Mouse (Mus musculus) kidney, postnatal 0 days (tissue): ENCODE results near the gene Hist1h4h. TPM values are rescaled to one million over a fixed set of nuclear protein-coding genes. Genes with fewer than 3 reads are reported as not detected.
"Not testable (repeated sequence)": the region's sequence is repeated elsewhere in the genome, so short reads cannot be mapped to it uniquely, and the experiment has no call there.

Experiments used
- ATAC-seq: fragments of 200-750 bp; cut with Nextera tagmentation; replicated peaks from 2 replicates; pipeline ENCODE4 v1.8.0; 2017; ENCODE audit warnings: low read depth, moderate number of reproducible peaks, moderate TSS enrichment, moderate library complexity; ENCODE audit not compliant: low FRiP score
- DNase-seq: peaks from one replicate; pipeline ENCODE4 v3.0.0-alpha.2; 2016; ENCODE audit warnings: low spot score
- H3K27ac ChIP-seq: fragments of 300-500 bp; sonication (generic); 2 replicates; pipeline ENCODE4 v1.5.1; 2014; ENCODE audit warnings: mild to moderate bottlenecking
- H3K27me3 ChIP-seq: fragments of 300-500 bp; sonication (generic); 2 replicates; pipeline ENCODE4 v1.6.1; 2014; ENCODE audit warnings: low read length, mixed read lengths; ENCODE audit not compliant: insufficient read depth
- H3K36me3 ChIP-seq: fragments of 300-500 bp; sonication (generic); 2 replicates; pipeline ENCODE4 v1.6.1; 2014; ENCODE audit warnings: low read length, mixed read lengths; ENCODE audit not compliant: insufficient read depth
- H3K4me1 ChIP-seq: fragments of 300-500 bp; sonication (generic); replicated peaks from 2 replicates; pipeline ENCODE4 v1.6.1; 2014; ENCODE audit warnings: antibody characterized with exemption, low read length, mixed read lengths; ENCODE audit not compliant: insufficient read depth
- H3K4me2 ChIP-seq: fragments of 300-500 bp; sonication (generic); 2 replicates; pipeline ENCODE4 v1.6.1; 2014; ENCODE audit warnings: mild to moderate bottlenecking, low read length, moderate library complexity, mixed read lengths
- H3K4me3 ChIP-seq: fragments of 300-500 bp; sonication (generic); replicated peaks from 2 replicates; pipeline ENCODE4 v1.5.1; 2014; ENCODE audit warnings: low read depth, low read length
- H3K9ac ChIP-seq: fragments of 300-500 bp; sonication (generic); 2 replicates; pipeline ENCODE4 v1.6.1; 2014; ENCODE audit warnings: low read depth, low read length
- H3K9me3 ChIP-seq: fragments of 300-500 bp; sonication (generic); replicated peaks from 2 replicates; pipeline ENCODE4 v1.6.1; 2016; ENCODE audit warnings: low read length, inconsistent platforms, mixed read lengths
- CTCF ChIP-seq: IDR thresholded peaks from 2 replicates; pipeline ENCODE4 v1.5.1; 2016; ENCODE audit warnings: antibody characterized with exemption, low read depth, mild to moderate bottlenecking, moderate library complexity
- WGBS: fragments of 180-500 bp; shearing (Covaris S2); extraction: QIAGEN DNeasy Blood & Tissue Kit; methylation state at CpG from one replicate; pipeline ENCODE4 v1.1.7; 2014; 5-methylcytosine and 5-hydroxymethylcytosine counted together
- polyA plus RNA-seq: library from polyadenylated mRNA; unstranded; fragments of >200 nt; fragmentation: Nextera tagmentation; extraction: Ambion mirVana; gene quantifications from 2 replicates; pipeline ENCODE4 v1.2.1, GENCODE M21; 2015

Hist1h4h gene
- polyA plus RNA-seq, 1 experiment from 2014 or later, result 7.6 TPM

DNA sequence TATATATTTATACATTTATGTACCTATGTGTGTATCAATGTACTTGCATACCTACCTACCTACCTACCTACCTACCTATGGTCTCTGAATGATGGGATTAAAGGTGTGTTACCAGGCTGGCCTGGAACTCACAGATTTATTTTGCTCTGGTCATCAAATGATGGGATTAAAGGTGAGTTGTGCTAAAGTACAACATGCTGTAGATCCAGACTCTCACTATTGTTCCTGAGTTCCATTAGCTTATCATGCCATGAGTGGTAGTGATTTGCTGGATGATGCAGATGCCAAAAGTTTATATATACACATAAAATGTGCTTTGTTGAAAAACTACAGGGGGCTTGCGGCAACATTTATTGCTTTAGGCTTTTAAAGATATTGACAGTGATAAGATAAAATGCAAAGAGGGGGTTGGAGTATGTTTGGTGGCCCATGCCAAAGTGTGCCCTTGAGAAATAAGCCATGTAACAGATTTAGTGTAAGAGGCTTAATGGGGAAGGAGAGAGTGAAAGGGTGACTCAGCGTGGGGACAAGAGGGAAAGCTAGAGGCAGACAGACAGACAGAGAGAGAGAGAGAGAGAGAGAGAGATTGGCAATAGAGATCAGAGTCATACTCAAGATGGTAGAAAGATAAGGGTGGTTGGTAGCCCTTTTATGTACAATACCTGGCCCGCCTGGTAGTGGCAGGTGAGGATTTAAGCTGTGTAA is 6.3 kb downstream of the Hist1h4h start:
- Histone ChIP-seq H3K9me3 (no peaks in the 10 kb centered on the region), H3K4me3 (peak overlapping the region; percentile 43; the same call in 1 of the 2 replicates), H3K4me1 (peaks cover 11% of the 10 kb centered on the region), H3K4me2 (peak overlapping the region; percentile 70), H3K27me3 (no peaks in the 10 kb centered on the region), H3K9ac (no peak overlapping the region), H3K36me3 (no peaks in the 10 kb centered on the region), H3K27ac (no peak overlapping the region)
- no peak for TF ChIP-seq CTCF
- DNase-seq (no peak), ATAC-seq (no peak)
- 78% methylated on average over 3 of the region's 3 CpGs for WGBS

- Histone ChIP-seq H3K9me3 (no peaks in the 10 kb centered on the region), H3K27me3 (no peaks in the 10 kb centered on the region), H3K9ac (no peak overlapping the region), H3K36me3 (no peaks in the 10 kb centered on the region), H3K4me3 (no peak overlapping the region), H3K27ac (no peak overlapping the region), H3K4me2 (no peak overlapping the region), H3K4me1 (peaks cover 4% of the 10 kb centered on the region; the same call in 1 of the 2 replicates)
- no peak for DNase-seq
- ATAC-seq, result no peak
- TF ChIP-seq CTCF, result no peak
- 73% methylated on average over 5 of the region's 5 CpGs for WGBS
Measured at GRCm38 (mm10) chr13:23538249-23538648, 7.4 kb downstream of the Hist1h4h start.

DNA sequence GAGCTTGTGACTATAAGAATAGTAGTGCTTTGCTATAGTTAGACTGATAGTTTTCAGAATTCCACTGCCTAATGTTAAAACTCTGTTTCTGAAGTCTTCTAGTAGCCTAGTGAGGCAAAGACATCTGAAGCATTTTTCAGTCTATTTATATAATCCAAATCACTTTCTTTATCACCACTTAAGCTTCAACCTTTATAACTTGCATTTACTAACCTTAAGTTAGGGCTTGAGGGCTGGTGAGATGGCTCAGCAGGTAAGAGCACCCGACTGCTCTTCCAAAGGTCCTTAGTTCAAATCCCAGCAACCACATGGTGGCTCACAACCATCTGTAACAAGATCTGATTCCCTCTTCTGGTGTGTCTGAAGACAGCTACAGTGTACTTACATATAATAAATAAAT is 9.0 kb downstream of the Hist1h4h start:
- H3K36me3 ChIP-seq, H3K9ac ChIP-seq, ATAC-seq, H3K9me3 ChIP-seq, H3K27ac ChIP-seq, H3K27me3 ChIP-seq, H3K4me3 ChIP-seq, DNase-seq, H3K4me2 ChIP-seq, H3K4me1 ChIP-seq: not testable (repeated sequence)
- 85% methylated on average over 1 of the region's 1 CpGs for WGBS

GRCm38 (mm10) chr13:23541497-23541896 is 10.6 kb downstream of the Hist1h4h start:
- no peak overlapping the region for H3K27ac ChIP-seq
- H3K4me2 ChIP-seq, result no peak overlapping the region
- no peaks in the 10 kb centered on the region for H3K36me3 ChIP-seq
- H3K4me1 ChIP-seq, result peaks cover 4% of the 10 kb centered on the region; the same call in 1 of the 2 replicates
- no peak overlapping the region for H3K9ac ChIP-seq
- no peaks in the 10 kb centered on the region for H3K9me3 ChIP-seq
- no peak for TF ChIP-seq CTCF
- WGBS, result 86% methylated on average over 3 of the region's 3 CpGs
- DNase-seq (no peak), ATAC-seq (no peak)
- no peak overlapping the region for H3K4me3 ChIP-seq
- H3K27me3 ChIP-seq, result no peaks in the 10 kb centered on the region

- H3K36me3 ChIP-seq, H3K27me3 ChIP-seq, ATAC-seq, H3K9me3 ChIP-seq, DNase-seq, H3K4me1 ChIP-seq: not testable (repeated sequence)
- Histone ChIP-seq H3K27ac (peak overlapping the region; percentile 90), H3K9ac (peak overlapping the region; percentile 60), H3K4me2 (peak overlapping the region; percentile 71), H3K4me3 (peak overlapping the region; percentile 38)
- WGBS, result 6% methylated on average over 3 of the region's 3 CpGs
Measured at GRCm38 (mm10) chr13:23542225-23542980, 11.6 kb downstream of the Hist1h4h start.

GRCm38 (mm10) chr13:23542999-23543607 is 12.3 kb downstream of the Hist1h4h start, which contains the start of gene Hist1h2bh:
Gene Hist1h2bh, minus strand, starts transcription at chr13:23543392.
- not testable (repeated sequence) for H3K27me3 ChIP-seq, H3K4me1 ChIP-seq, H3K36me3 ChIP-seq, H3K9me3 ChIP-seq
- Histone ChIP-seq H3K4me3 (peak within 1 kb of the TSS; percentile 43), H3K4me2 (peak within 1 kb of the TSS; percentile 71), H3K9ac (peak within 1 kb of the TSS; percentile 60), H3K27ac (peak within 1 kb of the TSS; percentile 93)
- DNase-seq, result peak; percentile 99
- ATAC-seq, result peak; percentile 92
- WGBS, result under 1% methylated on average over 26 of the region's 42 CpGs
